Mouse (Mus musculus) urinary bladder, postnatal 14 days (tissue): ENCODE measurements around the gene Nefh.

ENCODE experiments used
- DNase-seq: peaks from one replicate; pipeline ENCODE4 v3.0.0; 2021; ENCODE audit warnings: low spot score

Gene Nefh

DNA sequence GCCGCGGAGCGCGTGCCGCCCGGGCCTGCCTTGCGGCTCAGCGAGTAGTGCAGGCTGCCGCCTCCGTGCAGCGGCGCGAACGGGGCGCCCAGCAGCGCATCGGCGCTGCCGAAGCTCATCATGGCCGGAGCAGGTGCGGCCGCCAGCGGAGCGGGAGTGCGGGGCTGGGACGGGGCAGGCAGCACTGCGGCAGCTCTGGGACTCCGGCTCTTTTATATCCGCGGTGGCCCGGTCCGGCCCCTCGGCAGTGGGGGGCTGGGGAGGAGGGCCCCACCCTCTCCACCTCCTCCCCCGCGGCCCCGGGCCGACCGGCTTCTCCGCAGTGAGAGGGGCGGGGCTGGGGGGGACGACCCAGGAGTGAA is at the start of gene Nefh:
TSS of gene Nefh (minus strand) at position 252 of the 362 bp plus-strand sequence.
- DNase-seq: no peak

- peak; percentile 23 for DNase-seq
Measured at GRCm38 (mm10) chr11:4996621-4997199, 48.8 kb upstream of the Nefh start.

GRCm38 (mm10) chr11:4995676-4996075 is 47.8 kb upstream of the Nefh start:
- no peak for DNase-seq

DNA sequence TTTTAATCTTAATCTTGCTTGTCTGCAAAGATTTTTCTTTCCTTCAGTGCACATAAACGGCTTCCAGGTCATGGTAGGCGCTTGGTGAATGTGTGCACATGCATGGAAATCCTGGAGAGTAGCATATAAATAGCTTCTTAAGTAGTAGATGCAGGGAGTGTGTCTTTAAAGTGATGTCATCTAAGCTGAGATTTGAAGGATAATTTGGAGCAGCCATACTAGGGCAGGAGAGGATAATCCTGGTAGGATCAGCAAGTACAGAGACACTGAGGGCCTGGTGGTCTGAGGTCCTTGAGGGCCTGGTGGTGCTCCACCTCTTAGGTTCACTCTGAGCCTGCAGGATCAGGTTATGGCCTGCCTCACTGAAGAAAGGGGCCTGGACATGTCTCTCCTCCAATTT is 44.6 kb upstream of the Nefh start:
- no peak for DNase-seq

DNA sequence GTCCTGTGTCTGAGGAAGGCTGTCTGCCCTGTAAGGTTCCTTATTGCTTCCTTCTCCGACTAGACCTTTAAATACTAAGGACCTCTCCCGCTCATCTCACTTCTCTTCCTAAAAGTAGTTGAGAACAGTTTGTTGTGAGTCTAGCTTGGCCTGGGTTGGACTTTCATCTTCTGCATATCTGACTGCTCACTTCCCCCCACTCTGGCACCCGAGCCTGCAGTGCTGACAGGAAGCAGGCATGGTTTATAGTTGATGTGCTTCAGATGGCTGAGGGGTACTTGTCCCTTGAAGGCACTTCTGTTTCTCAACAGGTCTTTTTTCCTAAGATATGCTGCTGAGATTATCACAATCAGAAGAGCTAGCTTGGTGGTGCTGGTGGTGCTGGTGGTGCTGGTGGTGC is 41.3 kb upstream of the Nefh start:
- DNase-seq: no peak

DNA sequence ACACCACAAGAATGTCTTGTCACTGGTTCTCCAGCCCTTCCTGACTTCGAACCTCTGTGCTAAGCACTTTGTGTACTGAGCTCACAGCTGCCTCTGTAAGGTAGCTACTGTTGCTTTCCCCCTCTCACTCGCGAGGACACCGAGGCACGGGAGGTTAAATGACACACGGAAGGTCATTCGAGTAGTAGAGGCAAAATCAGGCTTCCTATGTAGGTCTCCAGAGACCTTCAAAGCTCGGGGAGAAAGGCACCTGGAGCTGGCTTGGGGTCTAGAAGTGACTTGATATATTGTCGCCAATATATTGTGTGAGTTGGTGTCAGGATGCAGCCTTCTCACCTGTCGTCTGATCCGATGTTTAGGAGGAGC is 39.6 kb upstream of the Nefh start:
- DNase-seq: no peak

DNA sequence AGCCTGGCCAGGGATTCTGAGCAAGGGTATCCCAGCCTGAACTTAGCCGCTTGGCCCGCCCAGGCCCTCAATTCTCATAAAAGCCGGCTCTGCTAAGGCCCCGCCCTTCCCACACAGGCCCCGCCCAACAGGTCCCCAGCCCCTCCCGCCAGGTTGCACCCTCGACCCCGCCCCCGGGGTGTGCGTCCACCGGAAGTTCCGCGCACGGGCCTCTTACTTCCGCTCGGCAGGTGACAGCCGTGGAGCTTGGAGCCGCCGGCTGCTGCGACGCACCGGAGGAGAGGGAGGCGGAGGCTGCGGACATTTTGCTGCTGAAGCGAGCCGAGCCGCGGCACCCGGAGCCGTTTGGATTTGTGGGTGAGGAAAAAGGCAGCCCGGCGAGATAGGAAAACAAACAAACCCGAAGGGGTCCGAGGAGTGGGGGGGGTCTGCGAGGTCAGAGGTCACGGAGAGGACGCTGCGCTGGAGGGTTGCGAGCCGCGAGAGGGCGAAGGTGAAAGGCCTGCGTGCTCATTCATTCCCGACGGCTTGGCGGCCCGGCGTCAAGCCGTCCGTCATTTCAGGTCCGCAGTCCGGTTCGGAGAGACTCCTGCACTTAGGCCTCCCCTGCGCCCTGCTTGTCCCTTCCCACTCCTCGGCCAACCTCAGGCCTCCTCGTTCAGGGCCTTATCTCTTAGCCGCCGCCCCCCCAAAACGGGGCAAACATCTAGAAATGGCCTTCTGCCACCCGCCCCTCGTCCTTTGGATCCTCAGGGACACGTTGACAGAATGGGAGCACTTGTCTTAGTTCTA is 39.0 kb upstream of the Nefh start, which contains the start of gene Ap1b1:
TSS of gene Ap1b1 (plus strand) at position 130 of the 792 bp plus-strand sequence.
- peak; percentile 93 for DNase-seq

DNA sequence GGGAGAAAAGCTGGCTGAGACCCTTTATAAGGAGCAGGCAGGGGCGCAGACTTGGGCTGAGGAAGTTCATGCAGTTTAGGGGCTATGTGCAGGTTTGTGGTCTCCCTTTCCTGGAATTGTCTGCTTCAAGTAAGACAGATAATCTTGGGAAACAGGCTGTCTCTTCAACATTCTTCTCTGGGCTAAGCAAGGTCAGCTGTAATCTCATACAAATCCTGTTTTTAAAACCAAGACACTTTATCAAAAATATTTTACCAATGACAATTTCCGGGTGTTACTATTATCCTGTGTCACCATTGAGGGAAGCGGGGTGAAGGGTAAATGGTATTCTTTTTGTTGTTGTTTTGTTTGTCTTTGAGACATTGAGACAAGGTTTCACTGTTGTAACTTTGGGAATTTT is 36.9 kb upstream of the Nefh start:
- no peak for DNase-seq

GRCm38 (mm10) chr11:4984249-4984648 is 36.4 kb upstream of the Nefh start:
- DNase-seq: peak; percentile 14

- no peak for DNase-seq
Measured at GRCm38 (mm10) chr11:4983538-4983937, 35.7 kb upstream of the Nefh start.

DNA sequence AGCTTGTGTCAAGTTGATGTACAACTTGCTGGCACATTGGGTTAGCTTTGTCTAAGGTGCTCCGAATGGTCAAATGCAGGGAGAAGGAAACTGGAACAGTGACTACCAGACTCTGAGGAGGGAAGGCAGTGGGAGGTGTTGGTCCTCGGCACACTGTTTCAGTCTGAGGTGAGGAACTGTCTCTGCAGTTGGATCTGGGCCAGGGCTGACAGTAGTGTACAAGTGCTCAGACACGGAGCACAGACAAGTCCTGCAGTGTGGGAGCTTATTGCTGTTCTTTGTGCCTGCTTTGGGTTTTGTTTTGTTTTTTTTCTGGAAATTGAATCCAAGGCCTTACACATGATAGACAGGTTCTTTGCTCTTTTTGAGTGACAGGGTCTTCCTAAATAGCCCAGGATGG is 35.1 kb upstream of the Nefh start:
- DNase-seq: no peak

DNA sequence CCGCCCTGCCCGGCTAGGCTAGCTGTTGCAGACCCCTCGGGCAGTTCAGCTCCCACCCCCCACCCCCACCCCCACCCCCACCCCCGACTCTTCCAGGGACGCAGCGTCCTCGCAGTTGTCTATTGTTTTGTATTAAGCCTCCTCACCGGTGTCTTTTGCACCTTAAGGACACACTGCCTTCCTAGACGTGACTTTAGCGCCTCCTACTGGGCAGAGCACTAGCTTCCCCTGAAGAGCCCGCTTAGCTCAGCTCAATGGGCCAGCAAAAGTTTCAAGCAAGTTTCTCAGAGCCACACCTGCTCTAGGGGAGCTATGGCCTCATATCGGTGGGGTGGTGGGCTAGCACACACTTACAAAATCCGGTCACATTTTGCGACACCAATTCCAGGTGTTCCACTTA is 27.8 kb upstream of the Nefh start:
- DNase-seq: peak; percentile 82

DNA sequence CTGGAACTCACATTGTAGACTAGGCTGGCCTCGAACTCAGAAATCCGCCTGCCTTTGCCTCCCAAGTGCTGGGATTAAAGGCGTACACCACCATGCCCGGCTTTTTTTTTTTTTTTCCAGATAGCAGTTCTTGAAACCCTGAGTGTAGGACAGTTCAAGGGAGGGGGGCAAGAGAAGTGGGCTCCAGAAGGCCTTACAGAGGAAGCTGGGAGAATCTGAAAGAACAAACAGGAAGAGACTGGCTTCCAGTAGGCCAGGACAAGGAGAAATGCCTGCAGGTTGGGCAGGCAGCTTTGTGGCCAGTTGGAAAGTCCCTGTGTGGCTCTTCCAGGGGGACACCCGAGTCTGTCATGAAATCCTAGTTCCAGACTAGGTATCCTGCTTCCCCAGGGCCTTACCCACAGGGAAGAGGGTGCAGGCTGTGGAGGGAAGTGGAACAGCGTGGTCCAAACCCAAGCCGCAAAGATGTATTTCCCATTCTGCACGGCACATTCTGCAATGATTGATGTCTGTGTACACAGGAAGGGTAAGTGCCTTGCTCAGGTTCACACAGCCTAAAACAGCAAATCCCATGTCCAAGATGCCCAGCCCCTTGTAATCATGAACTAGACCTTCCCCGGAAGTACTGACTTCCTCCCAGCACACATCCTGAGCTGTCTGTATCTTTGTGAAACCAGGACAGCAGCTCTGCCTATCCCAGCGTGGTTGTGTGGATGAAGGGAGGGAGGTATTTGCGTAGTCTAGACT is 26.7 kb upstream of the Nefh start:
- DNase-seq: no peak

DNA sequence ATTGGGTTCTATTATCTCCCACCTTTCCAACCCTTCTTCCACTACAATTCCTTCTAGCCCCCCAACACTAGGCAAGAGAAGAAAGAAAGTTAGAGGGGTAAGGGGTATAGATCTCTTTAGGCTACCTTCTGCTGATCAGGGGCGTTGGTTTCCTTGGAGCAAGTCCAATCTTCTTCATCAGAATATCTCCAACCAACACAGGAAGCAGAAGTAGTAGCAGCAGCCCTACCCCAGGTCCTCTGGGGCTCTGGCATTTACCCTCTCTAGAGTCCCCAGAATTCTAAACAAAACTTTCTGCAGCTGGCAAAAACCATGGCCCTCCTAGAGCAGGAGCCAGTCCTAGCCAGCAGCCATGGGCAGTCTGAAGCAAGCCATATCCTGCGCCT is 26.0 kb upstream of the Nefh start:
- no peak for DNase-seq

GRCm38 (mm10) chr11:4972967-4973870 is 25.4 kb upstream of the Nefh start:
- DNase-seq: peak; percentile 42

DNA sequence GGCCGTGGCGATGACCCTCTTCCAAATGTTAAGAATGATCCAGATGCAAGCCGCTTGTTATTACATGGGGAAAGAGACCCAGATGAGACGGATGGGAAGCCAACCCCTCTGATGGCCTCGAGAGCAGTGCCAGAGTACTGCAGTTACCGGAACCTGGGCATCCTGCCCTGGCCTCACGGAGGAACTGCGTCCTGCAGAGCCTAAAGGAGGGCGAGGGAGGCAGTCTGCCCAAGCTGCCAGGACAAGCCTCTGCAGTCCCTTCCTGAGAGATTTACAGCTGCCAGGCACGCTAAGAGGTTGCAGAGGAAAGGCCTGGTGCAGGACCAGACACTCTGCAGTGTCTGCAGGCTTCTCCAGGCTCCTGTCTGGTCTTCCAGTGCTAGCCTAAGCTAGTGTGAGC is 20.5 kb upstream of the Nefh start:
- no peak for DNase-seq

DNA sequence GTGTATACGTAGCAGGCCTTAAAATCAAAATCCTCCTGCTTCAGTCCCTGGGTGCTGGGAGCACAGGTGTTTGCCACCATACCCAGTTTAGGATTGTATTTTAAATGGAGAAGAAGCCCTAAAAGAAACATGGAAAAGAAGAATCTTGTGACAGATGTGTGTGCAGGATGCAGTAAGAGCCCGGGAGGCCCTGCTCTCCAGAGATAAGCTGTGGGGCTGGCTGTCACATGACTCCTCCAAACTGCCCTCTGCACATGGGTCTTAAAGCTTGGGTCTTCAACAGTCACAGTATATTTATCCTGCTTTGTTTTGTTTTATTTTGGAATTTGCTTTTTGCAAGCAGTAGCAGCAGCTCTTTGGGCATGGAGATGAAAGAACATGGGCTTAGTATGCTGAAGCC is 19.7 kb upstream of the Nefh start:
- DNase-seq: no peak

DNA sequence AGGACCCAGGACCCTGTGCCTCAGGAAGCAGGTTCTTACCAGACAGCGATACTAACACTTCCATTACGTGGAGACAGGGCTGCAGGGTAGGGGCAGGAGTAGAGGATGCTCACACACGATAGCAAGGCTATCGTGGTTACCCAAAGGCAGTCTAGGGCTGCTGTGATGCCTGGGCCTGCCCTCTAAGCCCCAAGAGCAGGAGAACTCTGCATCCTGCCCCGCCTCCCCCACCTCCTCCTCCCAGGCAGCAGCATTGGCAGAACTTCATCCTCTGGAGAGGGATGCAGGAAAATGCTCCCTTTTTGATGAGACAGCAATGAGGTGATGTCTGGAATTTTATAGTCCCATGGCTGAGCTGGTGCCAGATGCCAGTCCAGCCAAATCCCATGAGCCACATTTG is 19.0 kb upstream of the Nefh start:
- no peak for DNase-seq

DNA sequence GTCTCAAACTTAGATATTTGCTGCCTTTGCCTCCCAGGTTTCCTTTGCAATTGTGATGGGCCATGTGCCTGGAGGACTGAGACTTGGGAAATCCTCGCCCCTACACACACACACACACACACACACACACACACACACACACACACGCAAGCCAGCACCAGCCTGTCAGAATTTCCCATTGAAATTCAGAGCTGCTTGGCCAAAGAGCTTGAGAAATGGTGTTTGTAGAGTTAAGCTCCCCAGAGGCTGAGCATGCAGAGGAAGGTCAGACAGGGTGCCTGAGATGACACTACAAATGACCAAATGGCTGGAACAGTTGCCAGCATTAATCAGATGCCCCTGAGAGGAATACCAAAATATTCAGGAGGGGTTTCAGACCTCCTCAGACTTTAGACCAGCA is 18.5 kb upstream of the Nefh start:
- no peak for DNase-seq

DNA sequence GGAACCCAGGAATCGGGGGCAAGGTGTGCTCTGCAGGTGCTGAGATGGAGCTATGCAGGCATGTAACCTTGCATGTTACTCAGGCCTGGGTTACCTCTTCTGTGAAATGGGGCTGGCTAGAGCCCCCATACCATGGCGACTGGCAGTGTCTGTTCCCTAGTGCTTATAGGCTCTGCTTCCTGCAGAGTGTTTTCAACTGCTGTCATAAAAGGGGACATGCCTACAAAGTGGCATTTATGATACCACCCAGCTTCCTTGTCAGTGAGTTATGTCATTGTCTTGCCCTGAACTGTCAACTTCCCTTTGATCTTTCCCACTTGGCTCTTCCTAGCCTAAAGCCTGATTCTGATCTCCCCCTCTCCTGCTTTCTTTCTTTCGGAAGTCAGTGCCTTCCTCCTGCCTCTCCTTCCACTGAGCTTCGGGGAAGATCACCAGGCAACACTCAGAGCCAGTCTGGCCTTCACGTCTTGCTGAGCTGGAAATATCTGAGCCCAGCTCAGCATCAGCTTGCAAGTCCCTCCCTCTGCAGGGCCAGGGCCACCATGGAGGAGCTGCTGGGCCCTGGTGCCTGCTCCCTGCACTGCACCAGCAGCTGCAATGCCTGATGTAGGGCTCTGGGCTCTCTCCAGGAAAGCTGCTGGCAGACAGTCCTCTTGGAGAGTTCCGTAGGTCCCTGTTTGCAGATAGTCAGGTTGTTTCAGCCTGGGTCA is 15.4 kb upstream of the Nefh start:
- no peak for DNase-seq

DNA sequence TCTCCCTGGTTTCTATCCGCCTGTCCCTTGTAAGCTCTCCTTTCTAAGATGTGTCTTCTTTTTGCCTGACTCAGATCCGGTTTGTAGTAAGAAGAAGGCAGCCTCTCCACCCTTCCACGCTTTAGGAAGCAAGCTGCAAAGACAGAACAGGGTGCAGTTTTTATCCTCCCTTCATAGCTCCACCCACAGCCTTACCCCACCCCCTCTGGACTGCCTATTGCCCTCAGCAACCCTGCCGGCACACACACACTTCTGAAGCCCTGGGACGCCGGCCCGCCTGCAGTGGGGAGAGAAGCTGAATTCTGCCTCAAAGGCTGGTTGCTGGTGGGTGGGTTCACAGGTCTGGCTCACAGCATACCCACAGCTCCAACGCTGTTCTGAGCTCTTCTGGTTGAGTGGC is 6.1 kb upstream of the Nefh start:
- DNase-seq: peak; percentile 7

DNA sequence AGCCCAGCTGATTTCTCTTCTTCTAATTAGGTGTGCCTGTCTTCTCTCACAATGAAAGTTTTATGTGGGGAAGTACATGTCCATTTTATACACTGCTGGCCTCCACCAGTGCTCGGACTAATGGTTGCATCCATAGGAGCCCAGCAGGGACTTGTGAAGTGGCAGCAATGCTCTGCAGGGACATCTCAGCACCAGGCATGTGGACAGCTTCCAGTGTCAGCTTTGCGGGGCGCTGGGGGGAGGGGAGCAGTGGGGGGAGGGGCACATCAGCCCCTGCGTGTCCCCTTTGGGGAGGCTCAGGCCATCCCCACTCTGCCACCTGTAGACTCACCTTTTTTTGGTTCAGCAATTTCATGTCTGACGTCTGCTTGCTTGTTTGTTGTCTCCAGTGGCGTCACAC is 5.5 kb upstream of the Nefh start:
- no peak for DNase-seq
